Mouse (Mus musculus) liver, embryonic 12.5 days (tissue): ENCODE measurements around the gene Atf7ip. TPM values are rescaled to one million over a fixed set of nuclear protein-coding genes. Genes with fewer than 3 reads are reported as not detected.
A peak's percentile ranks its signal among the peaks of the same experiment; 100 is the strongest.

ENCODE experiments used
- ATAC-seq: fragments of 200-750 bp; cut with Nextera tagmentation; 2 replicates; pipeline ENCODE4 v1.8.0; 2017; ENCODE audit warnings: moderate number of reproducible peaks, mild to moderate bottlenecking, moderate library complexity
- H3K27ac ChIP-seq: fragments of 300-500 bp; sonication (generic); 2 replicates; pipeline ENCODE4 v1.5.1; 2016; ENCODE audit warnings: mild to moderate bottlenecking
- H3K27me3 ChIP-seq: fragments of 300-500 bp; sonication (generic); replicated peaks from 2 replicates; pipeline ENCODE4 v1.6.1; 2016; ENCODE audit warnings: mild to moderate bottlenecking, moderate library complexity
- H3K36me3 ChIP-seq: fragments of 300-500 bp; sonication (generic); 2 replicates; pipeline ENCODE4 v1.6.1; 2016; ENCODE audit warnings: mild to moderate bottlenecking, moderate library complexity
- H3K4me1 ChIP-seq: fragments of 300-500 bp; sonication (generic); 2 replicates; pipeline ENCODE4 v1.6.1; 2016
- H3K4me2 ChIP-seq: fragments of 300-500 bp; sonication (generic); 2 replicates; pipeline ENCODE4 v1.6.1; 2016; ENCODE audit warnings: mild to moderate bottlenecking, moderate library complexity
- H3K4me3 ChIP-seq: fragments of 300-500 bp; sonication (generic); 2 replicates; pipeline ENCODE4 v1.5.1; 2016; ENCODE audit warnings: mild to moderate bottlenecking, moderate library complexity
- H3K9ac ChIP-seq: fragments of 300-500 bp; sonication (generic); 2 replicates; pipeline ENCODE4 v1.6.1; 2016; ENCODE audit warnings: mild to moderate bottlenecking, moderate library complexity
- H3K9me3 ChIP-seq: fragments of 300-500 bp; sonication (generic); replicated peaks from 2 replicates; pipeline ENCODE4 v1.6.1; 2016; ENCODE audit warnings: mild to moderate bottlenecking, moderate library complexity
- WGBS: fragments of 180-500 bp; shearing (Covaris S2); methylation state at CpG from one replicate; pipeline ENCODE4 v1.1.7; 2016; ENCODE audit not compliant: insufficient replicate concordance; 5-methylcytosine and 5-hydroxymethylcytosine counted together
- polyA plus RNA-seq: library from polyadenylated mRNA; unstranded; fragments of >200 nt; fragmentation: Nextera tagmentation; extraction: Ambion mirVana; gene quantifications from 2 replicates; pipeline ENCODE4 v1.2.1, GENCODE M21; 2016

Gene Atf7ip
- polyA plus RNA-seq, 1 experiment from 2014 or later: 24.8 TPM

DNA sequence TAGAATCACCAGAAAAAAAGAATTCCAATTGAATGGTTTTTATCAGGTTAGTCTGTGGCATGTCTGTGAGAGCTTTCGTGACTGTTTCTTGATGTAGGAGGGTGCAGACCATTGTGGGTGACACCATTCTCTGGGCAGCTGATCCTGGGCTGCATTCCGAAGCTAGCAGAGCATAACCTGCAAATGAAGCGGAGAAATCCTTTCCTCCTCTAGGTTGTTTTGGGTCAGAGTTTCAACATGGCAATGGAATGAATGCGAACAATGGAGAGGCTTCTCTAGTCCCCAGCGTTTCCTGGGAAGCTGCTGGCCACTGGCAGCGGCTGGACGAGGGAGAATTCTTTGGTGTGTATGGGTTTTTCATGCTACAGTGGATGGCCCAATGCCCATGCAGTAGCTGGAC, 5.0 kb downstream of the Atf7ip start:
- 77% methylated on average over 7 of the region's 7 CpGs for WGBS
- Histone ChIP-seq H3K9me3 (peaks cover 9% of the 10 kb centered on the region; the same call in 1 of the 2 replicates), H3K36me3 (no peaks in the 10 kb centered on the region), H3K4me2 (no peak overlapping the region), H3K9ac (no peak overlapping the region), H3K4me1 (no peaks in the 10 kb centered on the region), H3K27me3 (no peaks in the 10 kb centered on the region), H3K4me3 (no peak overlapping the region), H3K27ac (no peak overlapping the region)
- ATAC-seq: no peak

GRCm38 (mm10) chr6:136512351-136512750, 6.4 kb downstream of the Atf7ip start:
- Histone ChIP-seq H3K9ac (no peak overlapping the region), H3K9me3 (peaks cover 9% of the 10 kb centered on the region; the same call in 1 of the 2 replicates), H3K4me2 (no peak overlapping the region), H3K4me3 (no peak overlapping the region), H3K36me3 (no peaks in the 10 kb centered on the region), H3K27me3 (no peaks in the 10 kb centered on the region), H3K27ac (no peak overlapping the region), H3K4me1 (peaks cover 8% of the 10 kb centered on the region)
- ATAC-seq: no peak
- 72% methylated on average over 3 of the region's 3 CpGs for WGBS

GRCm38 (mm10) chr6:136516626-136517025, 10.7 kb downstream of the Atf7ip start:
- H3K9ac ChIP-seq: no peak overlapping the region
- peaks cover 23% of the 10 kb centered on the region for H3K4me1 ChIP-seq
- H3K27ac ChIP-seq: no peak overlapping the region
- no peak overlapping the region for H3K4me2 ChIP-seq
- peaks cover 6% of the 10 kb centered on the region; the same call in 1 of the 2 replicates for H3K36me3 ChIP-seq
- no peak for ATAC-seq
- no peak overlapping the region for H3K4me3 ChIP-seq
- H3K27me3 ChIP-seq: no peaks in the 10 kb centered on the region
- 81% methylated on average over 6 of the region's 6 CpGs for WGBS
- peaks cover 9% of the 10 kb centered on the region; the same call in 1 of the 2 replicates for H3K9me3 ChIP-seq

- no peak overlapping the region for H3K4me3 ChIP-seq
- no peak overlapping the region for H3K9ac ChIP-seq
- peak overlapping the region; percentile 76 for H3K27ac ChIP-seq
- H3K4me2 ChIP-seq: no peak overlapping the region
- peaks cover 9% of the 10 kb centered on the region; the same call in 1 of the 2 replicates for H3K9me3 ChIP-seq
- peaks cover 29% of the 10 kb centered on the region for H3K4me1 ChIP-seq
- H3K36me3 ChIP-seq: peaks cover 10% of the 10 kb centered on the region
- no peak for ATAC-seq
- no peaks in the 10 kb centered on the region for H3K27me3 ChIP-seq
These were observed 11.3 kb downstream of the Atf7ip start for GRCm38 (mm10) chr6:136517221-136517620.

DNA sequence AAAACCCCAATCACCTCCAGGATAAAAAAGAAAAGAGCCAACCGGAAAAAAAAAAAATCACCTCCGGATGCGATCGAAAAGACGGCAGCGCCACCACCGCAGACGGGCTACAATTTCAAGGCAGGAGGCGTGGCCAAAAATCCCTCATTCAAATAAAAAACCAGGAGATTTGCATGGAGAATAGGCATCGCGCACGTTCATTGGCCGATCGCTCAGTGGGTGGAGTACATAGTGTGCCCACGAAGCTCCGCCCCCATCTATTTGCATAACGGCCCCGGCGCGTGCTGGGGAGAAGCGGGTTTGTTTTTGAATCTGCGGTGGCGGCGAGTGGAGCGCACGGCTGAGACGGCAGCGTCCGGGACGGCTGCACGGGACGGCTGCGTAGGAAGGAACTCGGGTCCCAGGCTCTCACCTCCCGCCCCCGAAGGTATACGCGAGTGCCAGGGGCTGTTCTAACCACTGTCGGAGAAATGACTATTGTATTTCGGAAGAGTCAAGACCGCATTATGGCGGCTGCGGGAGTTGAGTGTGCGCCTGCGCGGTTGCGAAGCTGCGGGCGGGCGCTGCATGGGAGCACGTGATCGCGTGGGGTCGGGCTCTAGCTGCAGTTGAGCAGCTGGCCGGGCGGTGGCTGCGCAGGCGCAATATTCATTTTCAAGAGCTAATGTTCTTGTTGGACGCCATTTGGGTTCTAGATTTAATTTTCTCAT, 12.7 kb downstream of the Atf7ip start:
- under 1% methylated on average over 59 of the region's 59 CpGs for WGBS
- Histone ChIP-seq H3K9me3 (peaks cover 9% of the 10 kb centered on the region; the same call in 1 of the 2 replicates), H3K4me3 (peak overlapping the region; percentile 72), H3K9ac (peak overlapping the region; percentile 77), H3K27me3 (no peaks in the 10 kb centered on the region), H3K4me2 (peak overlapping the region; percentile 65), H3K4me1 (peaks cover 38% of the 10 kb centered on the region), H3K27ac (peak overlapping the region; percentile 99), H3K36me3 (peaks cover 22% of the 10 kb centered on the region)
- ATAC-seq: peak; percentile 96

GRCm38 (mm10) chr6:136519254-136519653, 13.3 kb downstream of the Atf7ip start:
- H3K4me3 ChIP-seq: peak overlapping the region; percentile 72
- peak overlapping the region; percentile 77 for H3K9ac ChIP-seq
- peak overlapping the region; percentile 99 for H3K27ac ChIP-seq
- H3K27me3 ChIP-seq: no peaks in the 10 kb centered on the region
- H3K4me2 ChIP-seq: peak overlapping the region; percentile 65
- peaks cover 4% of the 10 kb centered on the region; the same call in 1 of the 2 replicates for H3K9me3 ChIP-seq
- H3K36me3 ChIP-seq: peaks cover 25% of the 10 kb centered on the region
- no peak for ATAC-seq
- WGBS: 2% methylated on average over 17 of the region's 17 CpGs
- H3K4me1 ChIP-seq: peaks cover 38% of the 10 kb centered on the region

DNA sequence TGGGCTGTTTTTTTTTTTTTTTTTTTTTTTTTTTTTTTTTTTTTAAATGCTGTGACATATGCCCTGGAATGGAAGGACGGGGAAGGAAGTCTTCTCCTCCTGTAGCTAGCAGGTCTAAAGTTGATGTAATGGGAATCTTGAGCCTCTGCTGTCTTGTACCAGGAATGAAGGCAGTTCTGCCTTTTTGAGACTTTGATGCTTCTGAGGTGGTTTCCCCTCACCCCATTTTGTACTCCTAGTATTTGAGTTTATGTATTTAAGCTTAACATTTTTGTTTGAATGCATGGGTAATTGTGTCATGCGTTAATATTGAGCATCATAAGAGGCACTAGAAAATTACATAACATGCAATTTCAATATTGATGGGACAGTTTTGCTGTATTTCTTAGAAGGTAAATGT, 14.4 kb downstream of the Atf7ip start:
- H3K36me3 ChIP-seq: peaks cover 36% of the 10 kb centered on the region
- no peak for ATAC-seq
- H3K9ac ChIP-seq: peak overlapping the region; percentile 64
- peak overlapping the region; percentile 66 for H3K4me2 ChIP-seq
- no peak overlapping the region for H3K27ac ChIP-seq
- no peaks in the 10 kb centered on the region for H3K27me3 ChIP-seq
- H3K4me1 ChIP-seq: peaks cover 47% of the 10 kb centered on the region
- no peaks in the 10 kb centered on the region for H3K9me3 ChIP-seq
- WGBS: 56% methylated on average over 2 of the region's 2 CpGs
- H3K4me3 ChIP-seq: peak overlapping the region; percentile 48

DNA sequence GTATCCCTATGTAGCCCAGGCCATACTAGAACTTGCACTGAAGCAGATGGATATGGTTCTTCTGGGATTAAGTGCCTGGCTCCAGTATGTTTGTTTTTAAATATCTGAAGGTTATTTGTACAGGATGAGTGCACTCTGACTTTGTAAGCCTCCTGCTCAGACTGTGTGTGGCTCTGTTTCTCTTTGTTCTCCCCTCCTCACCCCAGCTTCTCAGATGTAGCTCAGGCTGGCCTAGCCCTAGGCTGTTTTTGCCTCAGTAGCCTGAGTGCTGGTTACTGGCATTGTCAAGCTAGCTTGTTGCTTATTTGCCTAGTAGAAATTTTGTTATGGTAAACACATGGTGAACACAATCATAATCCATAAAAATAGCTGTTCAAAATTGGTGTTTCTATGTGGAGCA, 15.7 kb downstream of the Atf7ip start:
- no peak overlapping the region for H3K9ac ChIP-seq
- H3K27ac ChIP-seq: no peak overlapping the region
- H3K4me1 ChIP-seq: peaks cover 46% of the 10 kb centered on the region
- H3K4me3 ChIP-seq: 0 out of 2 replicates have a peak overlapping the region, but pooled peaks have one; percentile 19
- H3K27me3 ChIP-seq: no peaks in the 10 kb centered on the region
- no peak for ATAC-seq
- peaks cover 6% of the 10 kb centered on the region; the same call in 1 of the 2 replicates for H3K9me3 ChIP-seq
- peaks cover 47% of the 10 kb centered on the region for H3K36me3 ChIP-seq
- peak overlapping the region; percentile 35; the same call in 1 of the 2 replicates for H3K4me2 ChIP-seq

DNA sequence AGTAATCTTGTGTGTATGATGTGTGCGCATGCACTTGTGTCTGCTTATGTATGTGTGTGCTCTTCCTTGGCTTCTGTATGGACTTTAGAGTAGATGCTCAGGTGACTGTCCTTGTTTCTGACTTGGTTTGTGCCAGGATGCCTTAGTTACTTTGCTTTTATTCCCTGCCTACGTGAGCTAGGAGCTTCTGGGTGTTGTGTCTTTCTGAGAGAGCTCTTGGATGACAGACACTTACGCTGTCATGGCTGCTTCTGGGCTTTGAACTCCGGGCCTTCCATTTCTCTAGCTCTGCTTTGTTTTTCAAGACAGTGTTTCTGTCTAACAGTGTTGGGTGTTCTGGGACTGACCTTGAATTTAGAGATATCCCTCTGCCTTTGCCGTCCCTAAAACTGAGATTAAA, 16.7 kb downstream of the Atf7ip start:
- 84% methylated on average over 5 of the region's 5 CpGs for WGBS

GRCm38 (mm10) chr6:136524751-136525150, 18.8 kb downstream of the Atf7ip start:
- ATAC-seq: no peak
- WGBS: 83% methylated on average over 4 of the region's 4 CpGs
- Histone ChIP-seq H3K27me3 (no peaks in the 10 kb centered on the region), H3K9ac (no peak overlapping the region), H3K27ac (0 out of 2 replicates have a peak overlapping the region, but pooled peaks have one; percentile 36), H3K9me3 (peaks cover 6% of the 10 kb centered on the region; the same call in 1 of the 2 replicates), H3K4me3 (no peak overlapping the region), H3K36me3 (peaks cover 57% of the 10 kb centered on the region), H3K4me1 (peaks cover 44% of the 10 kb centered on the region), H3K4me2 (no peak overlapping the region)

More for the DNA sequence above, 16.7 kb downstream of the Atf7ip start:
- Histone ChIP-seq H3K36me3 (peaks cover 52% of the 10 kb centered on the region), H3K9me3 (peaks cover 6% of the 10 kb centered on the region; the same call in 1 of the 2 replicates), H3K9ac (no peak overlapping the region), H3K27me3 (no peaks in the 10 kb centered on the region), H3K4me1 (peaks cover 37% of the 10 kb centered on the region), H3K27ac (no peak overlapping the region), H3K4me2 (no peak overlapping the region), H3K4me3 (no peak overlapping the region)
- no peak for ATAC-seq

- Histone ChIP-seq H3K4me3 (no peak overlapping the region), H3K9ac (no peak overlapping the region), H3K4me1 (peaks cover 50% of the 10 kb centered on the region), H3K4me2 (no peak overlapping the region), H3K9me3 (peaks cover 6% of the 10 kb centered on the region; the same call in 1 of the 2 replicates), H3K27ac (no peak overlapping the region), H3K36me3 (peaks cover 57% of the 10 kb centered on the region), H3K27me3 (no peaks in the 10 kb centered on the region)
- no peak for ATAC-seq
- 91% methylated on average over 4 of the region's 4 CpGs for WGBS
These were observed 19.6 kb downstream of the Atf7ip start for GRCm38 (mm10) chr6:136525567-136525966.

- peaks cover 56% of the 10 kb centered on the region for H3K4me1 ChIP-seq
- H3K27ac ChIP-seq: no peak overlapping the region
- no peaks in the 10 kb centered on the region for H3K27me3 ChIP-seq
- no peak overlapping the region for H3K4me3 ChIP-seq
- peaks cover 6% of the 10 kb centered on the region; the same call in 1 of the 2 replicates for H3K9me3 ChIP-seq
- no peak overlapping the region for H3K4me2 ChIP-seq
- peaks cover 33% of the 10 kb centered on the region for H3K36me3 ChIP-seq
- H3K9ac ChIP-seq: no peak overlapping the region
- no peak for ATAC-seq
- 58% methylated on average over 2 of the region's 2 CpGs for WGBS
These were observed 23.2 kb downstream of the Atf7ip start for GRCm38 (mm10) chr6:136529156-136529555.
